Comparison of ENCODE assay signal across 21 mouse cellular contexts in genomic region chr9:16231575-16231974, GRCm38 (mm10).
DNase-seq lines count a peak whose midpoint lies in the region; ATAC-seq and TF ChIP-seq lines count a peak whose summit lies in the region.
"Had no signal": no experiment of that assay in that cellular context is flagged by ENCODE, and none has a peak within 500 bp of the region (broad histone marks: within the 10 kb centered on the region; RNA-seq: fewer than 3 reads in every experiment).

No protein-coding gene starts in this region.

- no peaks in the 10 kb centered on the region for H3K36me3 ChIP-seq in forebrain, embryonic 10.5 days (replicated peaks)
- H3K36me3 ChIP-seq in forebrain, postnatal 0 days (ENCODE audit: insufficient read depth): no peaks in the 10 kb centered on the region
- H3K36me3 ChIP-seq in kidney, embryonic 16.5 days (ENCODE audit: insufficient read depth, low read length): no peaks in the 10 kb centered on the region
- no peaks in the 10 kb centered on the region for H3K36me3 ChIP-seq in midbrain, embryonic 13.5 days
- H3K36me3 ChIP-seq: heart, embryonic 12.5 days had no signal

- no peak for ATAC-seq in forebrain, postnatal 0 days
- peak; percentile 61; the same call in 1 of the 2 replicates for ATAC-seq in kidney, embryonic 16.5 days (ENCODE audit: low FRiP score, low TSS enrichment)
- peak; percentile 54 for ATAC-seq in midbrain, embryonic 13.5 days
- ATAC-seq: forebrain, embryonic 14.5 days; liver, postnatal 0 days had no signal

- H3K4me3 ChIP-seq in forebrain, embryonic 10.5 days: no peak overlapping the region
- H3K4me3 ChIP-seq in forebrain, postnatal 0 days (ENCODE audit: low read depth, low read length): no peak overlapping the region
- H3K4me3 ChIP-seq in kidney, embryonic 16.5 days (ENCODE audit: low read length): no peak overlapping the region
- no peak overlapping the region for H3K4me3 ChIP-seq in midbrain, embryonic 13.5 days (replicated peaks)
- H3K4me3 ChIP-seq: heart, embryonic 12.5 days; myocyte had no signal

- no peak for TF ChIP-seq CTCF in forebrain, postnatal 0 days (IDR thresholded peaks at IDR 0.05; ENCODE audit: low read depth)

- H3K27me3 ChIP-seq in forebrain, embryonic 10.5 days (ENCODE audit: poor library complexity, severe bottlenecking): no peaks in the 10 kb centered on the region
- no peaks in the 10 kb centered on the region for H3K27me3 ChIP-seq in forebrain, postnatal 0 days (ENCODE audit: insufficient read depth, low read length)
- no peaks in the 10 kb centered on the region for H3K27me3 ChIP-seq in kidney, embryonic 16.5 days (ENCODE audit: insufficient read depth, low read length)
- H3K27me3 ChIP-seq in midbrain, embryonic 13.5 days: no peaks in the 10 kb centered on the region
- H3K27me3 ChIP-seq: heart, embryonic 12.5 days had no signal

- no peaks in the 10 kb centered on the region for H3K9me3 ChIP-seq in forebrain, embryonic 10.5 days
- H3K9me3 ChIP-seq in forebrain, postnatal 0 days (ENCODE audit: low read length): no peaks in the 10 kb centered on the region
- no peaks in the 10 kb centered on the region for H3K9me3 ChIP-seq in kidney, embryonic 16.5 days (ENCODE audit: low read length)
- no peaks in the 10 kb centered on the region for H3K9me3 ChIP-seq in midbrain, embryonic 13.5 days
- H3K9me3 ChIP-seq: heart, embryonic 12.5 days had no signal

- no peak overlapping the region for H3K9ac ChIP-seq in forebrain, postnatal 0 days
- H3K9ac ChIP-seq in kidney, embryonic 16.5 days (replicated peaks; ENCODE audit: low read length): no peak overlapping the region
- no peak overlapping the region for H3K9ac ChIP-seq in midbrain, embryonic 13.5 days (replicated peaks)
- H3K9ac ChIP-seq: heart, embryonic 12.5 days; liver, postnatal 0 days had no signal

- H3K4me1 ChIP-seq in forebrain, embryonic 10.5 days: peaks cover 37% of the 10 kb centered on the region
- no peaks in the 10 kb centered on the region; the same call in 1 of the 2 replicates for H3K4me1 ChIP-seq in forebrain, postnatal 0 days (ENCODE audit: insufficient read depth)
- H3K4me1 ChIP-seq in kidney, embryonic 16.5 days (ENCODE audit: insufficient read depth, low read length): peaks cover 5% of the 10 kb centered on the region; the same call in 1 of the 2 replicates
- peaks cover 37% of the 10 kb centered on the region for H3K4me1 ChIP-seq in midbrain, embryonic 13.5 days (replicated peaks)

- no peak overlapping the region for H3K4me2 ChIP-seq in forebrain, postnatal 0 days (ENCODE audit: low read depth)
- H3K4me2 ChIP-seq in kidney, embryonic 16.5 days (replicated peaks; ENCODE audit: low read depth, low read length): no peak overlapping the region
- no peak overlapping the region for H3K4me2 ChIP-seq in midbrain, embryonic 13.5 days (replicated peaks)
- H3K4me2 ChIP-seq: heart, embryonic 12.5 days had no signal

- peak overlapping the region; percentile 48; the same call in 1 of the 2 replicates for H3K27ac ChIP-seq in forebrain, embryonic 10.5 days
- H3K27ac ChIP-seq in forebrain, postnatal 0 days (ENCODE audit: low read depth, low read length): no peak overlapping the region
- H3K27ac ChIP-seq in kidney, embryonic 16.5 days (ENCODE audit: low read length): no peak overlapping the region
- 0 out of 2 replicates have a peak overlapping the region, but pooled peaks have one; percentile 7 for H3K27ac ChIP-seq in midbrain, embryonic 13.5 days

- 65% methylated on average over 4 of the region's 4 CpGs for WGBS in forebrain, embryonic 10.5 days
- 29% methylated on average over 4 of the region's 4 CpGs for WGBS in forebrain, postnatal 0 days
- WGBS in kidney, embryonic 16.5 days: 32% methylated on average over 4 of the region's 4 CpGs
- WGBS in midbrain, embryonic 13.5 days: 15% methylated on average over 4 of the region's 4 CpGs

- no peak for DNase-seq in forebrain, embryonic 10.5 days (ENCODE audit: extremely low spot score, low spot score)
- DNase-seq in forebrain, postnatal 0 days: no peak
- no peak for DNase-seq in kidney, adult 11 months
- peak; percentile 34 for DNase-seq in embryo, embryonic 11 days
- DNase-seq in cerebellum, postnatal 10 days: no peak
- DNase-seq in gastrocnemius, postnatal 10 days: no peak
- DNase-seq: adrenal gland, adult 2 months; cerebellum, adult 8-10 months; heart, postnatal 14 days; kidney, adult 2 months; kidney, postnatal 25 days; left cerebral cortex, postnatal 4 days; liver, postnatal 0 days; lung, postnatal 14 days; right cerebral cortex, adult 18-20 months; thymus, postnatal 25 days had no signal

Comparison
In these comparisons a context has a peak if more than half of its experiments do, and no peak if none do; other contexts are left out.
1. H3K27ac ChIP-seq: peak in forebrain, embryonic 10.5 days (single experiment) and midbrain, embryonic 13.5 days (single experiment); none in forebrain, postnatal 0 days (single experiment) and kidney, embryonic 16.5 days (single experiment).